Mouse (Mus musculus) embryonic facial prominence, embryonic 14.5 days (tissue): ENCODE data around the gene Kbtbd13. TPM values are rescaled to one million over a fixed set of nuclear protein-coding genes. Genes with fewer than 3 reads are reported as not detected.
A peak's percentile ranks its signal among the peaks of the same experiment; 100 is the strongest.
"Not testable (repeated sequence)": the region's sequence is repeated elsewhere in the genome, so short reads cannot be mapped to it uniquely, and the experiment has no call there.

ENCODE experiments used
- ATAC-seq: fragments of 200-750 bp; cut with Nextera tagmentation; 2 replicates; pipeline ENCODE4 v1.8.0; 2017; ENCODE audit warnings: low read depth, moderate number of reproducible peaks, moderate TSS enrichment
- DNase-seq: peaks from one replicate; pipeline ENCODE4 v3.0.0-alpha.2; 2015; ENCODE audit warnings: low spot score
- H3K27ac ChIP-seq: fragments of 300-500 bp; sonication (generic); replicated peaks from 2 replicates; pipeline ENCODE4 v1.5.1; 2014; ENCODE audit warnings: low read depth, mild to moderate bottlenecking, low read length, moderate library complexity
- H3K27me3 ChIP-seq: fragments of 300-500 bp; sonication (generic); replicated peaks from 2 replicates; pipeline ENCODE4 v1.6.1; 2014; ENCODE audit warnings: low read length; ENCODE audit not compliant: control insufficient read depth, insufficient read depth
- H3K36me3 ChIP-seq: fragments of 300-500 bp; sonication (generic); 2 replicates; pipeline ENCODE4 v1.6.1; 2014; ENCODE audit warnings: low read length, mixed read lengths; ENCODE audit not compliant: control insufficient read depth, insufficient read depth
- H3K4me1 ChIP-seq: fragments of 300-500 bp; sonication (generic); 2 replicates; pipeline ENCODE4 v1.6.1; 2014; ENCODE audit warnings: antibody characterized with exemption, low read length; ENCODE audit not compliant: control insufficient read depth, insufficient read depth
- H3K4me2 ChIP-seq: fragments of 300-500 bp; sonication (generic); 2 replicates; pipeline ENCODE4 v1.6.1; 2014; ENCODE audit warnings: low read depth, mild to moderate bottlenecking, low read length, moderate library complexity, mixed read lengths
- H3K4me3 ChIP-seq: fragments of 300-500 bp; sonication (generic); 2 replicates; pipeline ENCODE4 v1.5.1; 2014; ENCODE audit warnings: low read depth, mild to moderate bottlenecking, low read length
- H3K9ac ChIP-seq: fragments of 300-500 bp; sonication (generic); 2 replicates; pipeline ENCODE4 v1.6.1; 2014; ENCODE audit warnings: low read depth, mild to moderate bottlenecking, low read length, moderate library complexity, mixed read lengths
- H3K9me3 ChIP-seq: fragments of 300-500 bp; sonication (generic); 2 replicates; pipeline ENCODE4 v1.6.1; 2016; ENCODE audit warnings: low read length; ENCODE audit not compliant: control insufficient read depth
- WGBS: fragments of 180-500 bp; shearing (Covaris S2); extraction: QIAGEN DNeasy Blood & Tissue Kit; methylation state at CpG from one replicate; pipeline ENCODE4 v1.1.7; 2014; 5-methylcytosine and 5-hydroxymethylcytosine counted together
- polyA plus RNA-seq: library from polyadenylated mRNA; unstranded; fragments of >200 nt; fragmentation: Nextera tagmentation; extraction: Ambion mirVana; gene quantifications from 2 replicates; pipeline ENCODE4 v1.2.1, GENCODE M21; 2014

Gene Kbtbd13
- polyA plus RNA-seq, 1 experiment from 2014 or later = 1.8 TPM

DNA sequence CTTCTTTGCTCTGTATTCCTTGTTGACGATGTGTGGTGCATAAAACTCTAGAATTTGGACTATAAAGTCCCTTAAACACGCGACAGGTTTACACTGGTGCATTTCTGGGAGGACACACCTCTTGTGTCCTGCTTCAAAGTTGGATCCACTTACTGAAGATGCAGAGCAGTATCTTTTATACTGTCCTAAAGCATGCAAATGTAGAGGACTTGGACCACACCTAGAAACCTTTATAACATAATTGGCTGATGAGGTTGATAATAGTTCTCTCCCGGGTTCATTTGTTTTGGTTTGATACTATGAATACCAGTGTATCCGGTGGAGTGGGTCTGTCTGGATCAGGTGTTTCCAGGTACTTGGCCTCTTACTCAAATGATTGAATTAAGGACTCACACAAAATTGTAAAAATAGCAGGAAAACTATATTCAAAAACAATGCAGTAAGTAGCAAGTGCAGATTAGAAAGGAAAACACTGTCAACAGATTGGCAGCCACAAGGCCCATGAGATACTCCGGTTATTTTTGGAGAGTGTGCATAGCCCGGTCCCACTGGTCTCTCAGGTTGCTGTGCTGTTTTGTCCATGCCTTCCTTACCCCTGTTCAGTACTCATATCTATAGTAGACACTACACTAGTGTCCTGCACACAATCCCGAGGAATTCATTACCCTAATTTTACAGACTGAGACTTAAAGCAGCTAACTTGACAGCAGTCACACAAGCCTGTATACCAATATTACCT, 44.2 kb downstream of the Kbtbd13 start:
- peak overlapping the region; percentile 96 for H3K4me3 ChIP-seq
- H3K4me1 ChIP-seq = peaks cover 9% of the 10 kb centered on the region
- H3K36me3 ChIP-seq = no peaks in the 10 kb centered on the region
- no peaks in the 10 kb centered on the region for H3K27me3 ChIP-seq
- peak overlapping the region; percentile 95 for H3K27ac ChIP-seq
- 42% methylated on average over 8 of the region's 8 CpGs for WGBS
- peak overlapping the region; percentile 81 for H3K4me2 ChIP-seq
- ATAC-seq (no peak), DNase-seq (no peak)
- no peaks in the 10 kb centered on the region for H3K9me3 ChIP-seq
- H3K9ac ChIP-seq = peak overlapping the region; percentile 98

DNA sequence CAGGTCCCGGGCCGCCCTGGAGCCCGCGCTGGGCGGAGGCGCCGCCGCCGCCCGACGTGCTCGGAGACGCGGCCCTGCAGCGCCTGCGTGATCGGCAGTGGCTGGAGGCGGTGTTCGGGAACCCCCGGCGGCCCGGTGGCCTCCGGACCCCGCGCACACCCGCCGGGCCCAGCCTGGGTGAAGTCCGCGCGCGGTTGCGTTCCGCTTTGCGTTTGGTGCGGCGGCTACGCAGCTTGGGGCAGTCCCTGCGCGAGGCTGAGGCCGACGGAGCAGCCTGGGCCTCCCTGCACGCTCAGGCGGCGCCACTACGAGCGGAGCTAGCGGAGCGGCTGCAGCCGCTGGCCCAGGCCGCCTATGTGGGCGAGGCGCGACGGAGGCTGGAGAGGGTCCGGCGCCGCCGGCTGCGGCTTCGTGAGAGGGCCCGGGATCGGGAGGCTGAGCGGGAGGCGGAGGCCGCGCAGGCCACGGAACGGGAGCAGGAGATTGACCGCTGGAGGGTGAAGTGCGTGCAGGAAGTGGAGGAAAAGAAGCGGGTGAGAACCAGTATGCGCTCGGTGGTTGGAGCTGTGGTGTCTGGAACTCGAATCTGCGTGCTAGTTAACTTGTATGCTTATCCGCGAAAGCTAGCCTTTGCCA, 44.9 kb downstream of the Kbtbd13 start:
- peaks cover 9% of the 10 kb centered on the region for H3K4me1 ChIP-seq
- WGBS = 1% methylated on average over 46 of the region's 77 CpGs
- H3K9ac ChIP-seq = peak overlapping the region; percentile 98
- peak overlapping the region; percentile 81 for H3K4me2 ChIP-seq
- peak overlapping the region; percentile 96 for H3K4me3 ChIP-seq
- no peaks in the 10 kb centered on the region for H3K9me3 ChIP-seq
- no peaks in the 10 kb centered on the region for H3K36me3 ChIP-seq
- peak; percentile 78 for ATAC-seq
- DNase-seq = peak; percentile 15
- H3K27ac ChIP-seq = peak overlapping the region; percentile 95
- no peaks in the 10 kb centered on the region for H3K27me3 ChIP-seq

DNA sequence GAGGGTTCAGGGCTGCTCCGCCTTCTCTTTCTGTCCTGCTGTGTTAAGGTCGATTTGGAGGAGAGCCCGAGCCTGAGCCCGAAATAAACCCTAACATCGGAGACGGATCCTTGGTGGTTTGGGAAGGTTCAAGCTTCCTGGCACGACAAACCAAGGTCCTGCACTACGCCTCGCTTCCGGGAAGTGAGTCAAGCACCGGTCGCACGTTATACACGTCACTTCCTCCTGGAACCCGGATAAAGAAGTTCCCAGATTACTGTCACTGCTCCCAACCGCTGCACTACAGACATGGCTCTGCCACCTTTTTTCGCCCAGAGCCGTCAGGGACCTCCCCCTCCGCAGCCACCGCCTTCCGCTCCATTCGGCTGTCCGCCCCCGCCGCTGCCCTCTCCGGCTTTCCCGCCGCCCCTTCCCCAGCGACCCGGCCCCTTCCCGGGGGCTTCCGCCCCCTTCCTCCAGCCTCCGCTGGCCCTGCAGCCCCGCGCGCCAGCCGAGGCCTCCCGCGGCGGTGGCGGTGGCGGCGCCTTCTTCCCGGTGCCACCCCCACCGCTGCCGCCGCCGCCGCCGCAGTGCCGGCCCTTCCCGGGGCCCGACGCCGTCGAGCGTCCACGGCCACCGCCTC, 45.5 kb downstream of the Kbtbd13 start, which contains the start of gene Pdcd7:
Pdcd7 (plus strand) TSS at position 251 of the 622 bp plus-strand sequence.
- Histone ChIP-seq H3K4me2 (peak within 1 kb of the TSS; percentile 81), H3K27ac (peak within 1 kb of the TSS; percentile 95), H3K4me3 (peak within 1 kb of the TSS; percentile 96), H3K27me3 (no peaks in the 10 kb centered on the region), H3K9me3 (no peaks in the 10 kb centered on the region), H3K4me1 (peaks cover 9% of the 10 kb centered on the region), H3K36me3 (no peaks in the 10 kb centered on the region), H3K9ac (peak within 1 kb of the TSS; percentile 98)
- ATAC-seq = peak; percentile 97
- under 1% methylated on average over 44 of the region's 59 CpGs for WGBS
- DNase-seq = peak; percentile 99

DNA sequence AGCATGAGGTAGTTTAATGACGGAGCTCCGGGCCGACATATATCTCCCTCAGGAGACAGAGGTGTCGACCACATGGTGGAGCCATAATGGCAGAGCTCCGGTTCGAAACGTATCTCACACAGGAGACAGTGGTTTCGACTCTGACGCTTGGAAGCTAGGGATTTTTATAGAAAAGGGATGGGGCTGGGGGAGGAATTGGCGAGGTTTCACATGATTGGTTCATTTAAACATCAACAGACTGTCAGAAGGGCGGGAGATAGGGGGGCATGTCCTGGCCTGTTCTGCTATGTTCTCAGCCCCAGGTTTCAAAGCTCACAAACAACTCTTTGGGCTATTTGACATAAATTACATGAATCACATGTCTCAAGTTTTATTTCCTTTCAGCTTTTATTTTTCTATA, 46.0 kb downstream of the Kbtbd13 start:
- not testable (repeated sequence) for H3K9me3 ChIP-seq, H3K27me3 ChIP-seq, DNase-seq, H3K4me1 ChIP-seq, H3K36me3 ChIP-seq, ATAC-seq
- 65% methylated on average over 11 of the region's 11 CpGs for WGBS
- Histone ChIP-seq H3K9ac (peak overlapping the region; percentile 98), H3K4me2 (peak overlapping the region; percentile 81), H3K27ac (peak overlapping the region; percentile 95), H3K4me3 (peak overlapping the region; percentile 96)

DNA sequence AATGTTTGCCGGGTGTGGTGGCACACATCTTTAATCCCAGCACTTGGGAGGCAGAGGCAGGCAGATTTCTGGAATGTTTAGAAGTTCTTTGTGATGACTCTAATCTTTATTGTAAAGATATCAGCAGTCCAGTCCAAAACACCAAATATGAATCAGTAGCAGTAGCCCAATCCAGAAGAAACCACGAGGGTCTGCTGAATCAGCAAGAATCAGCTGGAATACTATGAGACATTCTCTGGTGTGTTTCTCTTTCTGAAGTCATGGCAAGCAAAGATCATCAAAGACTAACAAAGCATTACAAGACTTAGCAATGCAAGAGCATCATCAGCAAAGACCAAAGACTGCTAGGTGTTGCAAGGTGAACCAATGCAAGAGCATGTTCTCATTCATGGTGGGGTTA, 51.0 kb downstream of the Kbtbd13 start:
- Histone ChIP-seq H3K27ac (no peak overlapping the region), H3K4me1 (no peaks in the 10 kb centered on the region), H3K36me3 (no peaks in the 10 kb centered on the region), H3K9me3 (no peaks in the 10 kb centered on the region), H3K4me2 (no peak overlapping the region), H3K4me3 (no peak overlapping the region), H3K9ac (no peak overlapping the region), H3K27me3 (no peaks in the 10 kb centered on the region)
- no peak for DNase-seq
- WGBS = 79% methylated on average over 2 of the region's 2 CpGs
- ATAC-seq = no peak

DNA sequence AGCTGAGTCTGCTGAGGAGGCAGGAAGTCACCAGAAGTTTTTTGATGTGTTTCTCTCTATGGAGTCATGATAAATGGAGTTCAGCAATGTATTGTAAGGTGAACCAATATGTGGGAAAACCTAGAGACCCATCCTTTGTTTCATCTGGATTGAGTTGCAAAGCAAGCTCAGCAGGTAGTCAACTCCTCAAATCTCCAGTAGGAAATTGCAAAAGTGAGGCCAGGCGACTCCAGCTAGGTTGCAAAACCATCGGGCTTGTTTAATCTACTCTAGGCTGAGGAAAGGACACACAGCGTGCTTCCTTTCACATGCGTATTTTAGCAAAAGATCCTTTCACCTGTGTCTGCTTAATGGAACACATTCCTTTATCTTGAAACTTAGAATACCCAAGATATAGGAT, 52.3 kb downstream of the Kbtbd13 start:
- no peak for ATAC-seq
- H3K27ac ChIP-seq = no peak overlapping the region
- no peak overlapping the region for H3K9ac ChIP-seq
- no peak overlapping the region for H3K4me3 ChIP-seq
- no peaks in the 10 kb centered on the region for H3K9me3 ChIP-seq
- no peaks in the 10 kb centered on the region for H3K4me1 ChIP-seq
- no peaks in the 10 kb centered on the region for H3K36me3 ChIP-seq
- H3K27me3 ChIP-seq = no peaks in the 10 kb centered on the region
- no peak overlapping the region for H3K4me2 ChIP-seq
- 83% methylated on average over 4 of the region's 4 CpGs for WGBS
- DNase-seq = no peak

Other genes with a start within 250 kb of the Kbtbd13 start
- gene Parp16, start 196.3 kb downstream of the Kbtbd13 start, polyA plus RNA-seq = 6.9 and 7.2 TPM in 2 replicates
- gene Cilp, start 126.5 kb downstream of the Kbtbd13 start, polyA plus RNA-seq = 9.7 and 10.7 TPM in 2 replicates
- 55.8 and 56.3 TPM in 2 replicates for gene Clpx, start 97.4 kb downstream of the Kbtbd13 start, polyA plus RNA-seq
- 11.5 and 11.9 TPM in 2 replicates for gene Pdcd7, start 45.5 kb downstream of the Kbtbd13 start, polyA plus RNA-seq
- gene Ubap1l, start 30.6 kb downstream of the Kbtbd13 start, polyA plus RNA-seq = 0.72 TPM in 1 of 2 replicates, not detected in the other
- gene Rasl12, start 6.9 kb upstream of the Kbtbd13 start, polyA plus RNA-seq = 9.6 and 10.9 TPM in 2 replicates
- not detected in 2 replicates for gene Slc51b, start 31.3 kb upstream of the Kbtbd13 start, polyA plus RNA-seq
- gene Mtfmt, start 44.1 kb upstream of the Kbtbd13 start, polyA plus RNA-seq = 14.6 and 17.9 TPM in 2 replicates
- 176 and 185 TPM in 2 replicates for gene Spg21, start 69.3 kb upstream of the Kbtbd13 start, polyA plus RNA-seq
- gene Ankdd1a, start 128.5 kb upstream of the Kbtbd13 start, polyA plus RNA-seq = not detected in 2 replicates
- 12.9 and 14.3 TPM in 2 replicates for gene Plekho2, start 188.4 kb upstream of the Kbtbd13 start, polyA plus RNA-seq
- 5.9 and 7.2 TPM in 2 replicates for gene Pif1, start 195.5 kb upstream of the Kbtbd13 start, polyA plus RNA-seq
- 13.6 and 13.8 TPM in 2 replicates for gene Rbpms2, start 238.0 kb upstream of the Kbtbd13 start, polyA plus RNA-seq